Mouse (Mus musculus): ENCODE measurements at regions not wholly inside any gene's neighbourhood (a gene's known extent, or its start where the extent isn't known, plus 50 kb on each side); places are given as distances from the start of the nearest gene placed in this dataset.

- DNase-seq (ENCODE audit: low spot score), result no peak
Measured at GRCm38 (mm10) chr8:24284966-24285365, 440.7 kb downstream of the Adam3 start.

GRCm38 (mm10) chr8:24283901-24284405, 441.7 kb downstream of the Adam3 start:
- DNase-seq (ENCODE audit: low spot score), result no peak

- no peak for DNase-seq (ENCODE audit: low spot score)
Measured at GRCm38 (mm10) chr8:24280296-24280695, 445.4 kb downstream of the Adam3 start.

GRCm38 (mm10) chr8:24278391-24278790, 447.3 kb downstream of the Adam3 start:
- DNase-seq (ENCODE audit: low spot score), result no peak

GRCm38 (mm10) chr8:24261359-24261758, 464.3 kb downstream of the Adam3 start:
- DNase-seq (ENCODE audit: low spot score), result no peak

GRCm38 (mm10) chr8:24258622-24259021, 467.0 kb downstream of the Adam3 start:
- no peak for DNase-seq (ENCODE audit: low spot score)

DNA sequence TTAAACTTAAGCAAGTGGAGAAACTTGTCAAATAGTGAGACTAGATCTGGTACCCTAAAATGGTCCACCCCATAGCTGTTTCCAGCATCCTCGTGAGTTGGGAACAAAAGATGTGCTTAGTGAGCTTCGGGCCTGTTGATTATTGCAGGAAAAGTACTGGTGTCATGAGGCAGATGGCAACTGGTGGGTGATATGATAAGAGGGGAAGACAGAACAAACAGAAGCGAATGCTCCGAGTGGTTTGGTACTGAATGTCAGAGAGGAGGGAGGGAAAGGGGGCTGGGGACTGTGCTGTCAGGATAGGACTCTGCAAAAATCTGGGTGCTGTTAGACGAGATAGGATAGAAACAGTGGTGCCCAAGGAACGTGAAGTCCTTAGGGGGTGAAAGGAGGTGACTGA, 483.4 kb downstream of the Adam3 start:
- no peak for DNase-seq (ENCODE audit: low spot score)

DNA sequence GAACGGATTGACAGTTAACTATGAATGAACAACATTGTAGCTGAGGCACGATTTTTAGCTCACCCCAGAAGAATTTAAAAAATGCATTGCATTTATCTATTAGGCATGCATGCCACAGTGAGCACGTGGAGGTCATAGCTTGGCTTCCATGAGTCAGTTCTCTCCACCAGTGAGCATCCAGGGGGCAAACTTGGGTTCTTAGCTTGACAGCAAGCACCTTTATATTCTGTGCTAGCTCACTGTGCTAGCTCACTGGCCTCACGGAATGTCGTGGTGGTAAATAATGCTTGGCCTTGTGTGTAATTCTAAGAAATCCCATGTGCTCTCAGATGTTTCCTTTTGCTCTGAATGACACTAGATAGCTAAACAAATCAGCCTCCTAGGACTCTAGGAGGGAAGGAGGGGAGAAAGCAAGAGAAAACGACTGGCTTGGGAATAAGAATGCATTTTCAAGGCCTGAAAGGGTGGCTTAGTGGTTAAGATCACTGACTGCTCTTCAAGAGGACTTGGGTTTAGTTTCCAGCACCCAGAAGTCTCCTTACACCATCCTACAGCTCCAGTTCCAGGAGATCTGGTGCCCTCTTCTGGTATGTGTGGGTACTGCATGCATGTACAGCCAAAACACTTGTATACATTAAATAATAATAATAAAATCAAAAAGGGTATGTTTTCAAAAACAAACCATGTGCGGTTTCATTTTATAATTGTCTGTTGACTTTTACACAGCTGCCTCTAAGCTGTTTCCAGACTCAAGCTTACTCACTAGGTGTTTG, 485.3 kb downstream of the Adam3 start:
- DNase-seq (ENCODE audit: low spot score), result no peak

- DNase-seq (ENCODE audit: low spot score), result no peak
Measured at GRCm38 (mm10) chr8:24234981-24235380, 490.7 kb downstream of the Adam3 start.

DNA sequence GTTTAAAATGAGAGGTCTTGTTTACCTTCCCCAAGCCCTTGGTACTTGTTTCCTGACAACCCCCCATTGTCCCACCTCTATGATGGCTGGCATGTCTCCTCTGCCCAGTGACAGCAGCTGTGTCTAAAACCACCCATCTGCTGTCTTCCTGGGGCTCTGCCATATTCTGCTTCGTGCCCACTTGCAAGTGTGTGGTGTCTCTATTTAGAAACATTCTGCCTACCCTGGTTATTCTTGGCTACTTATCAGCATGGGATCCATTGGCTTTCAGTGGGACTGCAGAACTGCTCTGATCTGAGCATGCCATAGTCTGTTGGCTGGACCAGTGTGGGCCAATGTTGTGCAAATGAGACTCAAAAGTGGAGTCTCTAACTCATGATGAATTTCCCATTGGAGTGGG, 497.5 kb downstream of the Adam3 start:
- no peak for DNase-seq (ENCODE audit: low spot score)

- no peak for DNase-seq (ENCODE audit: low spot score)
Measured at GRCm38 (mm10) chr8:24227331-24228072, 498.1 kb downstream of the Adam3 start.

DNA sequence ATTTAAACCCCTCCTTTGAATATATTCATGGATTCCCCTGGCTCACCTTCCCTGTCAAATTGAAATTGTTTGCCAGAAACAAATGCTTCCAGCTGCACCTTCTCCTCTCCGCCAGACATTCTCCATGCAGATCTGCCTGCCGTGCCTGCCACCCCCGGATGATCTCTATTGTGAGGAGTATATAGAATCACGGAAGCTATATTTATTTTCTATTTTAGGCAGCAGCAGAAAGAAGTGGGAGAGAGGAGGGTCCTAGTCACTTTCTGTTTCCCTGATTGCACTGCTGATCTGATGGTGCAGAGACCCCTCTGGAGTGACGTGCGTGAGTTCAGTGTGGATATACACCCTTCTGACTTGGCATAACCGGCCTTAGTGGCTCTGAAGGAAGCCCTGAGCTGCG, 505.4 kb downstream of the Adam3 start:
- DNase-seq (ENCODE audit: low spot score), result no peak

- no peak for DNase-seq (ENCODE audit: low spot score)
Measured at GRCm38 (mm10) chr8:24216655-24217054, 509.0 kb downstream of the Adam3 start.

DNA sequence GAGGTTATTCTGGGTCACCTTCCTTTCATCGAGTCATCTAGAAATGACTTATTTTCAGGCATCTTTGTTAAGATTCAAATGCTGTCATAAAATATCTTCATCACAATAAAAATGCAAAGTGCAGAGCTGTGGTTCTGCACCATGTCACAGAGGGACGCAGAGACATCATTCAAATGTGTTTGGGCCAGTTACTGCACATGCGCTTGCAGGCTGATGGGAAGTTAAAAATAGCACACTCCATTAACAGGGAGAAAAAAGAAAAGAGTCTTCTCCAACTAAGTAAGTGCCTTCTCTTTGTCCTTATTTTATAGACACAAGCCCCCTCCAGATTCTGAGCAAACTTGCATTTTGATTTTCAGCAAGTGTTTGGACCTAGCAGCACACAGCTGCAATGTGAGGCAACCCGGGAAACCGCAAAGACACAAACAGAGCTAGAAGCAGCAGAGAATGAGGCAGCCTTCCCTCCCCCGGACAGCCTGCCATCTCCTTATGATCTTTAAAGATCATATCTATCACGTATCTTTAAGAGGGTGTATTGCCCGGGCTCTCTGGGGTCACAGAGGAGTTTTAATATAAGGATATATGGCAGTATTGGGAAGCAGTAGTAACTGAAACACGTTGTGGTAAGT, 510.0 kb downstream of the Adam3 start:
- DNase-seq (ENCODE audit: low spot score), result no peak

DNA sequence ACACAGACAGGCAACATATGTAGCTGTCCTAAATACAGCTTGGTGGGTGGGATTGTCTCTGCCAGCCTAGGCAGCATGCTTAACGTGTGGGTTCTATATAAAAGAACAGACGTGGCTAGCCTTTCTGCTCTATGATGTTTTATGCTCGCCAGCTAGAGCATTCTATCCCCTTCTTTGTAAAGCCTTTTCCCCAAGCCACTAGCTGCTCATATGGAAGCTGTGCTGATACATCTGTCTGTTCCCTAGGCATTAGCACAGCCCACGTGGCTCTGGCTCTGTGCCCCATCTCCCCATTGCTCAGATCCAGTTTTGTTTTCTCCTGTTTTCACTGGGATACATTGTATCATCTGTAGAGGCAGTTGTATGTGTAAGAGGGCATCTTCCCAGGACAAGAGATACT, 511.3 kb downstream of the Adam3 start:
- DNase-seq (ENCODE audit: low spot score), result no peak

DNA sequence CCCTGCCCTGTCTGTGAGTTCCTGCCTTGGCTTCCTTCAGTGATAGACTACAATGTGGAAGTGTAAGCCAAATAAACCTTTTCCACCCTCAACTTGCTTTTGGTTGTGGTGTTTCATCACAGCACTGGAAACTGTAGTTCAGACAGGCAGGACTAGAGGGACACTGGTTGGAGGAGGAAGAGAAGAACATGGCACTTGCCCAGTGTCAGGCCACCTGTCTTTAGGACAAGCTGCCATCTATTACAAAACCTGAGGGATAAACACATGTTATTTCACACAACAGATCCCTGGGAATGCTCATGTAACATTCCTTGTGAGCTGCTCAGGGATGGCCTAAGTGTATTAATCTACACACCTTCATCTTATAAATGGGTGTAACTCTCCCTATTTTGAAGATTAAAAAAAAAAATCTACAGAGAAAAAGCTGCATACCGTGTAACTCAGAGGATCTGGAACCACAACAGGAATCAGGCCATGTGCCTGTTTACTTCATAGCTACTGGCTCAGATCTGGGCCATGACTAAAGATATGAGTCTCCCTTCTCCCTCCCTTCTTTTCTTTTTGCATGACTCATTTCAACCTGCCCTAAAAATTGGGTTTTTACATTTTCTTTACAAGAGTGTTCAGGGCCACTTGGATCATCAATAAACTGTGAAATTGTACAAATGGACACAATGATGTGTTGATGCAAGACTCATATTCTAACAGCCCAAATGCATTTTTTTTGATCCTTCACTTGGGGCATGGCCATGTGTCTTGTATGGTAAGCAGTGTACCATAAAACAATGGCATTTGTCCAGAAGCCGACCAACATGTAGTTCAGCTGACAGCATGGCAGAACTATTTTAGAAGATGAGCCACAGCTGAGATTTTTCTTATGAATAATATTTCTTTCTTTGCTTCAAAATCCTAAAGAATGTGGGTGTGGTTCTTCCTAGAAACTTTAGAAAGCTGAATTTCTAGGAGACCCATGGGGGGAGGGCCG, 513.1 kb downstream of the Adam3 start:
- no peak for DNase-seq (ENCODE audit: low spot score)

- no peak for DNase-seq (ENCODE audit: low spot score)
Measured at GRCm38 (mm10) chr8:24211091-24211490, 514.6 kb downstream of the Adam3 start.
